Mouse (Mus musculus) layer of hippocampus, adult 9-11 months (tissue): Measurements from ENCODE around the gene Zfand4.
"Not testable (repeated sequence)": the region's sequence is repeated elsewhere in the genome, so short reads cannot be mapped to it uniquely, and the experiment has no call there.

Experiments used
- DNase-seq: peaks from one replicate; pipeline ENCODE4 v3.0.0; 2022

Zfand4 gene

GRCm38 (mm10) chr6:116326641-116327040, 62.6 kb downstream of the Zfand4 start:
- no peak for DNase-seq

- DNase-seq = no peak
These were observed 67.4 kb downstream of the Zfand4 start for GRCm38 (mm10) chr6:116331396-116331795.

- DNase-seq = no peak
These were observed 73.4 kb downstream of the Zfand4 start for GRCm38 (mm10) chr6:116337466-116337834.

DNA sequence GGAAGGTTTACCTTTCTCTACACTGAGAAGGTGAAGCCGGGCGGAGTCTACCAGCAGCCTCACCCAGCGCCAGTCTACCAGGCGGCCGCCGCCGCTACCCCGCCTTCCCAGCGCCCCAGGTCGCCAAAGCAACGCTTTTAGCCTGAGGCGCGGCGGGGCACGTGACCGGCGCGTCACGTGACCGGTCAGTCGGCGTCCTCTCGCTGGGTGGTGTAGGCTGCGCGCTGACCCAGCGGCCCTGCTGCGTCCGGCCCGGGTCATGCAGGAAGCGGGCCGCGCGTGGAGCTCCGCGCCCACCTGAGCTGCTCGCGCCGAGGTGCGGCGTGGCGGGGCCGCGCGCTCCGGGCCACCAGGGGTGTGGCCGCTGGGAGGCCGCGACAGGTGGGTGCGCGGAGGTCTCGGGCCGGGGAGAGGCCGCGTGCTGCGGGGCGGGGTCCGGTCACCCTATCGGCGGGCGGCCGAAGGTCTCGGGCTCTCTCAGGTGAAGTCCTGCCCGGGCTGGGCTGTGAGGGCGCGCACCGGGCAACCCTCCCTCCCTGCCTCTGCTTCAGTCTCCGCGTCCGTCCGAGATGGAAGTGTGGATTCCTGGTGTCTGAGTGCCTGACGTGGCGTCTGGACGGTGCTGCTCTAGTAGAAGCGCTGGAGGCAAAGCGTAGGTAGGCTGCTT, 73.9 kb downstream of the Zfand4 start, which contains the start of gene March8:
Gene March8 (plus strand): TSS at position 190 of the 667 bp plus-strand sequence.
- peak; percentile 91 for DNase-seq

DNA sequence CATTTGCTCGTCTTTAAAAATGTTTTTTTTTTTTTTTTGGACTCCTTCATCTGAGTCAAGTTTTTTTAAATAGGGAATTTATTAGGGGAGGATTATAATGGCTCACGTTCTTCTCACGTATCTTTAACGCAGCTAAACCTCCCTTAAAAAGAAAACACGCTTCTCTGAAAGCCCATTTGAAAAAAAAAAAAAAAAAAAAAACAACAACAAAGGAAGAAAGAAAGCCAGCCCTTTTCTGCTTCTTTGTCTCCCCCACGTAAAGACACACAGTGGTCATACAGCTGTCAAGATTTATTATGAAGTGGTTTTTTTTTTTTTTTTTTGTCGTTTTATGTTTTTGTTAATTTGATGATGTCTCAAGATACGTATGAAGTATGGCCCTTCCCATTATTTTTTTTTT, 74.5 kb downstream of the Zfand4 start:
- no peak for DNase-seq

GRCm38 (mm10) chr6:116339088-116339487, 75.1 kb downstream of the Zfand4 start:
- DNase-seq = no peak

DNA sequence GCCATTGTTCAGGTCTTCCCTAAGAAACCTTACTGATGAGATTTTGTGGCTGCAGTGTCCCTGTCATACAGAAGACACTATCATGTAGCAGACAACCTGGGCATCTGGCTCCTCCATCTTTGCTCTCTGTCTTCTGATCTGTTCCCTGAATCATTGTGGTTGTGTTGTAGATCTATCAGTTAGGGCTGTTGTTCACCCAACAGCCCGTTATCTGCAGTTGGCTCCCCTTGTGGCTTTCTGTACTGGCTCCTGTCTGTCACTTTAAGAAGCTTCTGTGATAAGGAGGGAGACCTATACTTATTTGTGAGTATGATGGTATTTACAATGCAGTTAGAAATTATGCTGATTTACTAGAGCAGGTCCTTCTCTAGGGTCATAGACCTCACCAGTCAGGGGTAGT, 76.5 kb downstream of the Zfand4 start:
- no peak for DNase-seq

GRCm38 (mm10) chr6:116347953-116348352, 83.9 kb downstream of the Zfand4 start:
- no peak for DNase-seq

DNA sequence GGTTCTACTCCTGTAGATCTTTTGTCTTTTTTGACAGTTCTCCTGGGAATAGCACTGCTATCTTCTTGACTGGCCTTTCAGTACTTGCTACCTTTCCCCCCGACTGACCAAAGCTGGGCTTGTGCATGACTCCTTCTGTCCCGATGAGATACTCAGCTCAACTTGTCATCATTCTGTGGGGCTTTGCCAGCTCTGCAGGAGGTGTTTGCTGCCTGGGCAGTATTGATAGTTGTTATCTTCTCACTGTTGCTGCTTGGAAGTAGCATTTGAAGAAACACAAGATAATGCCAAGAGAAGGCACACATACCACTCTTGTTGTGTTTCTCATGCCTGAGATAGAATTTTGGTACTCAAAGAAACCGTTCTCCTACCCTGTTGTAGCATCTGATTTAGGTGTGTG, 86.0 kb downstream of the Zfand4 start:
- no peak for DNase-seq

- no peak for DNase-seq
These were observed 86.6 kb downstream of the Zfand4 start for GRCm38 (mm10) chr6:116350643-116351042.

GRCm38 (mm10) chr6:116351534-116351933, 87.5 kb downstream of the Zfand4 start:
- no peak for DNase-seq

DNA sequence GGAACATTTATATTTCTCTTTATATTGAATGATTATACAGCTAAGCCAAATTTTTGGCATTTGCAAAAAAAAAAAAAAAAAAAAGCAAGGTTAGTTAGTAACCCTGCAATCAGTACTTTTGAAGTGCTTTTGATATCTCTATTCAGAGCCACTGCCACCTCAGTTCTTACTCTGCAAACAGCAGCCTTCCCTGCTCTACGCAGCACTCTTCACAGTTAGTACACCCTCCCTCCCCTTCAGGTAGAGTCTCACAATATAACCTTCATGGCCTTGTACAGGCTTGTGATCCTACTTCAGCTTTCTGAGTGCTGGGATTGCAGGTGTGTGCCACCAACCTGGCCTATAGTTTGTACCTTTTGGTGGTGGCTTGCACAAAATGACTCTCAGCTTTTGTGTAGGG, 89.4 kb downstream of the Zfand4 start:
- no peak for DNase-seq

DNA sequence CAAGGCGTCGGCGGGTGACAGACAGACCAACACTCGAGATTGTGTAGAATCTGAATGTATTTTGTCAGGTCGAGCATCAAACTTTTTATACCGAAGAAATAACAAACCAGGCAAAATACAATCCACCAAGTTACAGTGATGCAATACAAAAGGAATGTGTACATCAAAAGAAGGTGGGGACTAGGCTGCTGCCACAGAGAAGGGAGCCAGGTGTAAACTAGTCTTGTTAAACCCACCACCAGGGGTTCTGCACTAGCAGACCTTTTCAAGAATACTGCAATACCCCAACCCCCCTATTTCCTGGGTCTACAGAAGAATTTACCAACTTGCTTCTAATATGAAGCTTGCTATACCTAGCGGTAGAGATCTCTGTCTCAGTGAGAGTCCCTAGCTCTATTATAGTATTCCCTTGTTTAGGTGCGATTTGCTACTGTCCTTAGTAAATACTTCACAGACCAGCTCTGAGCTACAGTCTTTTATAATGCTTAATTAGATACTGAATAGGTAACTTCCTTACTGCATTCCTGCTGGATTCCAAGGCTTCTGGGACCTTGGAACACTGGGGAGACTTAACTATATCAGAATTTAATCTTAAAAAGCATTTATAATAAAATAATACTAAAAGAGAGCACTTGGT, 92.4 kb downstream of the Zfand4 start:
- not testable (repeated sequence) for DNase-seq

- DNase-seq = peak; percentile 28
These were observed 92.9 kb downstream of the Zfand4 start for GRCm38 (mm10) chr6:116356948-116357325.

GRCm38 (mm10) chr6:116358056-116358455, 94.0 kb downstream of the Zfand4 start:
- no peak for DNase-seq

DNA sequence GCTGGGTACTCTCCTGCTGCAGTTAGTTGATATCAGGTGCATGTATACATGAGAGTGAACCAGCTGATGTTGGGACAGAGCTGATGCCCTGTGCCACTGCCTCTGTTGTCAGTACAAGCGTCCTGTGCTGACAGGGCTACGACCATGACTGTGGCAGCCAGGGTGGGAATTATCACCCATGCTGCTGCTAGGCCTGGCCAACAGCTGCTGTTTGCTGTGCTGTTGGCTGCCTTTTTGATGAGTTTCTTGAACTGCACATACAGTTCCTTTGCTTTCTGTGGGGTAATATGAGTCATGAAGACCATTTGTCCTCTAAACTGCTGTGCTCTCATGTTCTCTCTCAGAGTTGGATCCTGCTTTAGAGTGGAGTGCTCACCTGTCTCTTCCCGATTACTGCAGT, 95.2 kb downstream of the Zfand4 start:
- DNase-seq = no peak

GRCm38 (mm10) chr6:116361463-116361862, 97.4 kb downstream of the Zfand4 start:
- no peak for DNase-seq

DNA sequence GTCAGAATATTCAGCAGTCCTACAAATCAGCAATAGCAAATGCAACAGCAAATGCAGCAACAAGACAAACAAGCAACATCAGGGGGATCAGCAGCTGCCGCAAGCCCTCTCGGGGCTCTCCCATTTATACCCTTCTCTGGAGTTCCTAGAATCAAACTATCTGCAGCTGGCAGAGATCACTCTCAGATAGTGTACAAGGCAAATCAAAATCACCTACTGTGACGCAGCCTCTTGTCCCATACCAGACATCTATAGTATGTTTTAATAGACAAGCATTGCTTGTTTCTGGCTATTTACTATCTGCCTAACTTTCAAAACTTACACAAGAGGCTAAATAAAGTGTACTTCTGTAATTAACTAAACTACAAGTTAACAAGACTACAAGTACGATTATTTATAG, 98.0 kb downstream of the Zfand4 start:
- DNase-seq = no peak

DNA sequence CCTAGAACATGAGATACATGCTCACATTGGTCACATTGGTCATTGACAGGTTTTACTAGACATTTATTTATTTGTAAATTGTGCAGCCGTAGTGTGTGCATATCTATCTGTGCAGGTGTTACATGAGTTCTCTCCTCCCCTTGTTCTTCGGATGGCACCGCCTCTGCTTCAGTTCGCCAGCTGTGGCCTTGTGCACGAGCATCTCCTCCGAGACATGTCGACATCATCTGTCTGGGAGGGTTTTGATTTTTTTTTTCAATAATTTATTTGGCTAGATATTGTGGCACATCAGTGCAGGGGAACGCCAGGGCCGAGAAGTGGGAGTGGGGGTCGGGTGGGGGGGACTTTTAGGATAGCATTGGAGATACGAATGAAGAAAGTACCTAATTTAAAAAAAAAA, 103.9 kb downstream of the Zfand4 start:
- DNase-seq = no peak

- DNase-seq = no peak
These were observed 105.8 kb downstream of the Zfand4 start for GRCm38 (mm10) chr6:116369811-116370210.

GRCm38 (mm10) chr6:116370216-116370976, 106.4 kb downstream of the Zfand4 start:
- DNase-seq = no peak

DNA sequence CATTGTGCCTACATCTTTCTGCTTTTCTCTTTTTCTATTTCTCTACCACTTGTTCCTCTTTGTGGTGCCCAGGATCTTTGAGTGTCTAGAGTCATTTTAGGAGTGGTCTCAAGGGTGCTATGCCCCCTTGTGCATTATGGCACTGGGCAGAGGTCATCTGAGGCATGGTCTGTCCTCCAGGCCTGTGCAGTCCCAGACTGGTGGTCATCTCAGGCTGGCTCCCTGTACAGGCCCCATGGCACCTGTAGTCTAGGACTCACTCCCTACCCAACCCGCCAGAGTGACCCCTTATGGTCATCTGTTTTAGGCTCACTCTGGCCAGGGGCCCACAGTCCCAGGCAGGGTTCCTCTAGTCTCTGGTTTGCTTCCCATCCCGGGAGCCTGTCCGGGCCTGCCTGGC, 107.5 kb downstream of the Zfand4 start:
- no peak for DNase-seq

DNA sequence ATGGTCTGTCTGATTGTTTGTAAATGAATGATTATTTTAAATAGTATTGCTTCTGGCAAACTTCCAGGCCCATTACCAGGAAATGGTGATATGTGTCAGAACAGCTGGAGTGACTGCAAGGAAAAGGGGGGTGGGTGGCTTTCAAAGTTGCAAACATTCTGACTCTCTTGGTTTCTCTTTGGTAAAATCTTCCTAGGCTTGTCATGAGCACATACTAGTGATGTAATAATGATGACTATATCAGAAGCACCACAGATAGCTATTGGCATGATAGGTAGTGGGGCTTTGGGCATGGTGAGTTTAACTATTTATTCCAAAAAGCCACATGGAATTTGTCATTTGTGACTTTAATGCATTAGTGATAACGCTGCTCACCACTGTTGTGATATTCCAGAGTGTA, 110.1 kb downstream of the Zfand4 start:
- no peak for DNase-seq

DNA sequence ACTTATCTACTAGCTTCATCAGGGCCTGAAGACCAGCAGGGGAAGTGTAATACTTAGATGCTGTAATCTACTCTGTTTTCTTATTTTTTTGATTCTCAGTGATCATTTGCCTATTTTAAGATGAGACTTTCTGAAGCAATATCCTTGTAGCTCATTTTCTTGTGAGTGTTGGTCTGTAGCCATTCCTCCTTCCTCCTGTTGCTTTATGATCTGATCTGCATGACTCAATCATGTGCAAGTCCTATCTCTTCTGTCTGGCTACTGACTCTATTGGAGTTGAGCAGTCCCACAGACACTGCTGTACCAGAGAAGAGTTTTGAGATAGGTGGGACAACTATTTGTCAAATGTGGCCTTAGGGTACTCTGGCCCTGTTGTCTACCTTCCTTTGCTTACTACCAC, 110.6 kb downstream of the Zfand4 start:
- no peak for DNase-seq
